Mouse (Mus musculus): ENCODE data around the gene Mitf.

- TF ChIP-seq POLR2A (IDR thresholded peaks at IDR 0.05; ENCODE audit: extremely low read depth, insufficient read depth, low read length) (no peak), CTCF (IDR thresholded peaks at IDR 0.05; ENCODE audit: extremely low read depth, insufficient read depth, low read length) (no peak)
These were observed 63.1 kb downstream of the Mitf start for GRCm38 (mm10) chr6:97869953-97870352.

Data from cortical plate, adult 2 months (tissue).